Mouse (Mus musculus): Measurements from ENCODE around the gene Csde1. TPM values are rescaled to one million over a fixed set of nuclear protein-coding genes. Genes with fewer than 3 reads are reported as not detected.

Csde1 gene
- total and polyA plus RNA-seq, 2 experiments from 2014 or later: 215 to 277 TPM

DNA sequence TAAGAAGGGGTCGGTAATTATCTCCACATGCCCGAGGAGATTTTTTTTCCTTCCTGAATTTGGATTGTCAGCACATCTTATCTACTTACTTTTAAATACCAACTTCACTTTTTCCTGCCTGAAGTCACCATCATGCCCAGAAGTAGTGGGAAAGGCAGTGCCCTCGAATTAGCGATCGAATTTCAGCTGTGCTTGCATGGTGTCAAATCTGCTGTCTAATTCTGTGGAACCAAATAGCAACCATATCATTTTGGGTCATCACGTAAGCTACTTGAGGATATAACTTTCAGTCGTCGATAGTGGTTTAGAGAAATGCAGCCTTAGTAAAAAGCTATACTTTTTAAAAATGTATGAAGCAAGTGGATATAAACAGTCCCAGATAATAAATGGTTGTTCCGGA is 56.2 kb downstream of the Csde1 start:
- DNase-seq (ENCODE audit: low spot score): no peak
- Histone ChIP-seq H3K9me3 (ENCODE audit: low read length) (no peaks in the 10 kb centered on the region), H3K4me2 (ENCODE audit: low read depth, low read length) (no peak overlapping the region), H3K27me3 (ENCODE audit: insufficient read depth, low read length) (no peaks in the 10 kb centered on the region), H3K9ac (replicated peaks; ENCODE audit: low read length) (no peak overlapping the region), H3K4me1 (ENCODE audit: insufficient read depth, low read length) (no peaks in the 10 kb centered on the region), H3K36me3 (ENCODE audit: insufficient read depth, low read length) (no peaks in the 10 kb centered on the region), H3K4me3 (ENCODE audit: low read length) (no peak overlapping the region), H3K27ac (no peak overlapping the region)
- WGBS: 93% methylated on average over 9 of the region's 9 CpGs
- no peak for TF ChIP-seq CTCF (IDR thresholded peaks at IDR 0.05; ENCODE audit: low read depth)
- ATAC-seq: no peak

DNA sequence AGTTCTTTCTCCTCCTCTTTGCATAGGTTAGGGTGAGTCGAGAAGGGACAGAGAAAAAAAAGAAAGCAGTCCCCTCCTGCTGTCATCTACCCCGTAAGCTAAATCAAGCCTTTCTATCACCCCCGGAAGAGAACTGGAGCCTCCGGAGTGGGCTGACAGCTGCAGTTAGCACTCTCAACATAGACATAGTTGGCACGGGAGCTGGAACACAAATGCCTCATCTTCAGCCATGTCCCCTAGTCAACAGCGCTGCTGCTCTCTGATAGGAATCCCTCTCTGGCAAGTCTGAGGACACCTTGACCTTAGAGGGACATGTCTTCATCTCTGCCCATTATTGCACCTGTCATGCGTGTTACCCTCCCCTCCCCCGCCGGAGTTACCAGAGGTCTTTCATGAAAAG is 59.1 kb downstream of the Csde1 start:
- ATAC-seq (no peak), DNase-seq (ENCODE audit: low spot score) (no peak)
- H3K27me3 ChIP-seq (ENCODE audit: insufficient read depth, low read length): no peaks in the 10 kb centered on the region
- H3K4me2 ChIP-seq (ENCODE audit: low read depth, low read length): no peak overlapping the region
- H3K9me3 ChIP-seq (ENCODE audit: low read length): no peaks in the 10 kb centered on the region
- H3K36me3 ChIP-seq (ENCODE audit: insufficient read depth, low read length): no peaks in the 10 kb centered on the region
- H3K9ac ChIP-seq (replicated peaks; ENCODE audit: low read length): no peak overlapping the region
- 76% methylated on average over 9 of the region's 9 CpGs for WGBS
- no peaks in the 10 kb centered on the region for H3K4me1 ChIP-seq (ENCODE audit: insufficient read depth, low read length)
- no peak overlapping the region for H3K27ac ChIP-seq
- no peak overlapping the region for H3K4me3 ChIP-seq (ENCODE audit: low read length)
- TF ChIP-seq CTCF (IDR thresholded peaks at IDR 0.05; ENCODE audit: low read depth): no peak

DNA sequence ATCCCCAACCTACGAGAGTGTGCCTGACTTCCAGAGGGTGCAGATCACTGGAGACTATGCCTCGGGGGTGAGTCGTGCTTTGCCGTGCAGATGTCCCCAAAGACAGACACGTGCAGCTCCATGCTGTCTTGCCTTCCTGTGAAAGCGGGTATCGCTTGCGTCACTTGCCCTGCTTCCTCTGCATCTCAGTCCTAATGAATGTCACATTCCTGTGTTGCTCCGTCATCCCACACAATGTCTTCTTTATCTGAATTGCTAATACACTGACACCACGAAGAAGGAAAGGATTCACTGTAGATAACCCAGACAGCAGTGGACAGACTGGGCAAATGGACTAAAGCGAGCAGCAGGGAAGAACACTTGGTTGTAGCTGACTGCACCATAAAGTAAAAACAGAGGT is 60.8 kb downstream of the Csde1 start:
- Histone ChIP-seq H3K27ac (no peak overlapping the region), H3K4me3 (ENCODE audit: low read length) (no peak overlapping the region), H3K9ac (replicated peaks; ENCODE audit: low read length) (no peak overlapping the region), H3K36me3 (ENCODE audit: insufficient read depth, low read length) (no peaks in the 10 kb centered on the region), H3K4me1 (ENCODE audit: insufficient read depth, low read length) (no peaks in the 10 kb centered on the region), H3K9me3 (ENCODE audit: low read length) (no peaks in the 10 kb centered on the region), H3K27me3 (ENCODE audit: insufficient read depth, low read length) (no peaks in the 10 kb centered on the region), H3K4me2 (ENCODE audit: low read depth, low read length) (no peak overlapping the region)
- no peak for TF ChIP-seq CTCF (IDR thresholded peaks at IDR 0.05; ENCODE audit: low read depth)
- 44% methylated on average over 11 of the region's 11 CpGs for WGBS
- DNase-seq (ENCODE audit: low spot score): no peak
- no peak for ATAC-seq

DNA sequence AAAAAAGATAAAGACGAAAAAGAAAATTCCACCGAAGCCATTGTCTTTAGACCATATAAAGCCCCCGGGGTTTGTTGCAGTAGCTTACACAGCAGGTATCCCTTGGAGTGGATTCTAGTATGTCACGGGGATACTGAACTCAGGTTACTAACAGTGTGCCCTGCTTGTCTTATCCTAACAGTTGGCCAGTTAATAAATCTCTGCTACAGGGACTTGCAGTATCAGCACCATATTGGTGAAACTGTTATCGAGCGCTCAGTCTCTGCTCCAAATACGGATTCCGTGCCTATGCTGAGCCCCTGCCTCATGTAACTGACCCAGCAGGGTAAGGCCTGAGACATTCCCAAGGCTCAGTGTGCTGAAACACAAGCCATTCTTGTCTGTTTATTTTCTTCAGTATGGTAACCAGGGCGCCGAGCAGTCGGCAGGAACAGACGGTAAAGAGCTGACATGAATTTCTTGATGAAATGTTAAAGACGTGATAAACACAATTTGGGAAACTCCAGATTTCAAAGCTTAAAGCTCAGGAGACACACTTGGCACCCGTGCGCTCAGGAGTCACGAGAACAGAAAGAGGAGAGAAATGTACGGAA is 61.7 kb downstream of the Csde1 start:
- Histone ChIP-seq H3K27ac (no peak overlapping the region), H3K4me2 (ENCODE audit: low read depth, low read length) (no peak overlapping the region), H3K9me3 (ENCODE audit: low read length) (no peaks in the 10 kb centered on the region), H3K36me3 (ENCODE audit: insufficient read depth, low read length) (no peaks in the 10 kb centered on the region), H3K9ac (replicated peaks; ENCODE audit: low read length) (no peak overlapping the region), H3K4me3 (ENCODE audit: low read length) (no peak overlapping the region), H3K4me1 (ENCODE audit: insufficient read depth, low read length) (no peaks in the 10 kb centered on the region), H3K27me3 (ENCODE audit: insufficient read depth, low read length) (no peaks in the 10 kb centered on the region)
- DNase-seq (ENCODE audit: low spot score) (no peak), ATAC-seq (no peak)
- WGBS: 78% methylated on average over 17 of the region's 17 CpGs
- no peak for TF ChIP-seq CTCF (IDR thresholded peaks at IDR 0.05; ENCODE audit: low read depth)

DNA sequence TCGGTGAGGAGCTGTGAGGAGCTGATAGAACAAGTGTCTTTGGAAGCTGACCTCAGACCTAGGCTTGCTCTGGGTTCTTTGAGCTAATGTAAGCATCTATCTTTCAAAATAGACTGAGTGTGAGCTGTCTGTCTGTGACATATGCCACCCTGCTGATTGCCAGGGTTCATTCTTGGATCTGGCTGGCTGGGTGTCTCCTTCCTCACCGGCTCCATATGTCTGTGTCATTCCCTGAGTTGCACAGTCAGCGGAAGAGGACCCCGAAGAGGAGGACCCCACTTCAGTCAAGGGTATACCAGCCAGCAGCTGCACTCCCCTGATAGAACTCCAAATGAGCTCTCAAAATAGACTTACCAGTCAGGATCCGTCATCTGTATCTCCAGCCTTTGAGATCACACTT is 62.5 kb downstream of the Csde1 start:
- WGBS: 80% methylated on average over 5 of the region's 5 CpGs
- Histone ChIP-seq H3K27me3 (ENCODE audit: insufficient read depth, low read length) (no peaks in the 10 kb centered on the region), H3K9me3 (ENCODE audit: low read length) (no peaks in the 10 kb centered on the region), H3K27ac (no peak overlapping the region), H3K4me3 (ENCODE audit: low read length) (no peak overlapping the region), H3K36me3 (ENCODE audit: insufficient read depth, low read length) (no peaks in the 10 kb centered on the region), H3K4me2 (ENCODE audit: low read depth, low read length) (no peak overlapping the region), H3K4me1 (ENCODE audit: insufficient read depth, low read length) (no peaks in the 10 kb centered on the region), H3K9ac (replicated peaks; ENCODE audit: low read length) (no peak overlapping the region)
- ATAC-seq: no peak
- no peak for DNase-seq (ENCODE audit: low spot score)
- no peak for TF ChIP-seq CTCF (IDR thresholded peaks at IDR 0.05; ENCODE audit: low read depth)

DNA sequence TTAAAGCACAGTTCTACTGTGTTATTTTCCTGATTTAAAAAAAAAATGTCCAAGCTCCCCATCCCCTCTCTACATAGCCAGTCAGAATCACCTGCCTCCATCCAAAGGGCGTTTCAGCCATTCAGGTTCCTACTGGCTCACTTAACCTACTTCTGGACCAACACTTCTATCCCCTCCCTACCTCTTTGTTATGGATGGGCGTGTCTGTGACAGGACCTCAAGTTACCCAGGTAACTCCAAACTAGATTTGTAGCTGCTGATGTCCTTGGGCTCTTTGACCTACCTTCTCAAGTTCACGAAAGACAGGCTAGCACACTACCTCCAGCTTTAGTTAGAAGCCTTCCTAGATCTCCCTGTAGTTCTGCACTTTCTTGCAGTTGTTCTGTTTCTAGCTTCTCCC is 65.8 kb downstream of the Csde1 start:
- Histone ChIP-seq H3K9ac (replicated peaks; ENCODE audit: low read length) (no peak overlapping the region), H3K27me3 (ENCODE audit: insufficient read depth, low read length) (no peaks in the 10 kb centered on the region), H3K9me3 (ENCODE audit: low read length) (no peaks in the 10 kb centered on the region), H3K27ac (no peak overlapping the region), H3K4me1 (ENCODE audit: insufficient read depth, low read length) (no peaks in the 10 kb centered on the region), H3K36me3 (ENCODE audit: insufficient read depth, low read length) (no peaks in the 10 kb centered on the region), H3K4me2 (ENCODE audit: low read depth, low read length) (no peak overlapping the region), H3K4me3 (ENCODE audit: low read length) (no peak overlapping the region)
- DNase-seq (ENCODE audit: low spot score) (no peak), ATAC-seq (no peak)
- WGBS: 74% methylated on average over 3 of the region's 3 CpGs
- TF ChIP-seq CTCF (IDR thresholded peaks at IDR 0.05; ENCODE audit: low read depth): no peak

DNA sequence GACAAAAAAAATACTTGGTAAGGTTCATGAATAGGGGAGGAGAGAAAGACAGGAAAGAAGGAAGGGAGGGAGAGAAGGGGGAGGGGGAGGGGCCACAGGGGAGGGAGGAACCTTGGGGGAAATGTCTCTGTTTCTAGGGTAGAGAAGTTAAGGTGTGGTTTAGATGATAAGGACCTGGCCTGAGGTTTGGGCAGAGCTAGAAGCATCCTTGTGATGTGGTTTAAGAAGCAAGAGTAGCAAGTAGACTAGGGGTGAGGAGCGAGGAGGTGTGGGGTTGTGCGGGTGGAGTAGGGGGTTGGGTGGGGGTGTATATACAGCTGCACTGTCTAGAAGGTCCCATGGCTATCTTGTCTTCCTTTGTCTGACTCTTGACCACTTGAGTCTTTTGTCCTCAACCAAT is 71.5 kb downstream of the Csde1 start:
- H3K4me3 ChIP-seq (ENCODE audit: low read length): no peak overlapping the region
- DNase-seq (ENCODE audit: low spot score) (no peak), ATAC-seq (no peak)
- H3K27ac ChIP-seq: no peak overlapping the region
- H3K9ac ChIP-seq (replicated peaks; ENCODE audit: low read length): no peak overlapping the region
- no peaks in the 10 kb centered on the region for H3K9me3 ChIP-seq (ENCODE audit: low read length)
- TF ChIP-seq CTCF (IDR thresholded peaks at IDR 0.05; ENCODE audit: low read depth): no peak
- no peak overlapping the region for H3K4me2 ChIP-seq (ENCODE audit: low read depth, low read length)
- WGBS: 100% methylated on average over 2 of the region's 2 CpGs
- no peaks in the 10 kb centered on the region for H3K4me1 ChIP-seq (ENCODE audit: insufficient read depth, low read length)
- no peaks in the 10 kb centered on the region for H3K27me3 ChIP-seq (ENCODE audit: insufficient read depth, low read length)
- H3K36me3 ChIP-seq (ENCODE audit: insufficient read depth, low read length): no peaks in the 10 kb centered on the region
